Mouse (Mus musculus) intestine, embryonic 14.5 days (tissue): ENCODE measurements around the gene Postn. TPM values are rescaled to one million over a fixed set of nuclear protein-coding genes. Genes with fewer than 3 reads are reported as not detected.

Experiments
- ATAC-seq: fragments of 200-750 bp; cut with Nextera tagmentation; replicated peaks from 2 replicates; pipeline ENCODE4 v1.8.0; 2017; ENCODE audit warnings: low read depth, moderate number of reproducible peaks, moderate TSS enrichment, moderate library complexity; ENCODE audit not compliant: low FRiP score, low TSS enrichment
- DNase-seq: peaks from one replicate; pipeline ENCODE4 v3.0.0-alpha.2; 2018; ENCODE audit warnings: low spot score
- H3K27ac ChIP-seq: fragments of 300-500 bp; sonication (generic); 2 replicates; pipeline ENCODE4 v1.5.1; 2014; ENCODE audit warnings: low read depth, mild to moderate bottlenecking, control low read depth
- H3K27me3 ChIP-seq: fragments of 300-500 bp; sonication (generic); replicated peaks from 2 replicates; pipeline ENCODE4 v1.6.1; 2014; ENCODE audit warnings: low read length, control low read depth; ENCODE audit not compliant: control insufficient read depth, insufficient read depth
- H3K36me3 ChIP-seq: fragments of 300-500 bp; sonication (generic); 2 replicates; pipeline ENCODE4 v1.6.1; 2014; ENCODE audit warnings: low read length, control low read depth; ENCODE audit not compliant: control insufficient read depth, insufficient read depth
- H3K4me1 ChIP-seq: fragments of 300-500 bp; sonication (generic); replicated peaks from 2 replicates; pipeline ENCODE4 v1.6.1; 2014; ENCODE audit warnings: low read length, control low read depth, mixed read lengths; ENCODE audit not compliant: control insufficient read depth, insufficient read depth
- H3K4me2 ChIP-seq: fragments of 300-500 bp; sonication (generic); 2 replicates; pipeline ENCODE4 v1.6.1; 2014; ENCODE audit warnings: low read length
- H3K4me3 ChIP-seq: fragments of 300-500 bp; sonication (generic); 2 replicates; pipeline ENCODE4 v1.5.1; 2014; ENCODE audit warnings: low read depth, low read length, control low read depth, mixed read lengths
- H3K9ac ChIP-seq: fragments of 300-500 bp; sonication (generic); 2 replicates; pipeline ENCODE4 v1.6.1; 2014; ENCODE audit warnings: mild to moderate bottlenecking, low read length
- H3K9me3 ChIP-seq: fragments of 300-500 bp; sonication (generic); 2 replicates; pipeline ENCODE4 v1.6.1; 2016; ENCODE audit warnings: low read length, control low read depth; ENCODE audit not compliant: control insufficient read depth
- WGBS: fragments of 180-500 bp; shearing (Covaris S2); extraction: QIAGEN DNeasy Blood & Tissue Kit; methylation state at CpG from one replicate; pipeline ENCODE4 v1.1.7; 2014; 5-methylcytosine and 5-hydroxymethylcytosine counted together
- polyA plus RNA-seq: library from polyadenylated mRNA; unstranded; fragments of >200 nt; fragmentation: Nextera tagmentation; extraction: Ambion mirVana; gene quantifications from 2 replicates; pipeline ENCODE4 v1.2.1, GENCODE M21; 2014

Postn gene
- polyA plus RNA-seq, result 122 and 160 TPM in 2 replicates

DNA sequence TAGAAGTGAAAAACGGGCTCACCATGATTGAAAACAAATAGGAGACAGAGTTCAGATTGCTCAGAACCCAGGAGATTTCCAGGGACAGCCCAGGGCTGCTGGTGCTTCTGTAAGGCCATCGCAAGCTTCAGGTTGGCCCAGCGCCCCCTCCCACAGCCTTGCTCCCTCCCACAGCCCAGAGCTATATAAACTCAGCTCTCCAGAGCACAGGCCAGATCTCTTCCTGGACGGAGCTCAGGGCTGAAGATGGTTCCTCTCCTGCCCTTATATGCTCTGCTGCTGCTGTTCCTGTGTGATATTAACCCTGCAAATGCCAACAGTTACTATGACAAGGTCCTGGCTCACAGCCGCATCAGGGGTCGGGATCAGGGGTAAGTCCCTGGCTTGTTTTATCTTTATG, at the start of gene Postn:
TSS of gene Postn (plus strand) at position 213 of the 400 bp plus-strand sequence.
- Histone ChIP-seq H3K4me2 (peak within 1 kb of the TSS; percentile 48), H3K27ac (peak within 1 kb of the TSS; percentile 64), H3K4me3 (peak within 1 kb of the TSS; percentile 33), H3K9me3 (no peaks in the 10 kb centered on the region), H3K4me1 (peaks cover 29% of the 10 kb centered on the region; the same call in 1 of the 2 replicates), H3K36me3 (peaks cover 1% of the 10 kb centered on the region; the same call in 1 of the 2 replicates), H3K27me3 (no peaks in the 10 kb centered on the region), H3K9ac (peak within 1 kb of the TSS; percentile 32)
- ATAC-seq (0 out of 2 replicates have a peak, but pooled peaks have one; percentile 61), DNase-seq (peak; percentile 61)
- WGBS, result 11% methylated on average over 6 of the region's 6 CpGs

DNA sequence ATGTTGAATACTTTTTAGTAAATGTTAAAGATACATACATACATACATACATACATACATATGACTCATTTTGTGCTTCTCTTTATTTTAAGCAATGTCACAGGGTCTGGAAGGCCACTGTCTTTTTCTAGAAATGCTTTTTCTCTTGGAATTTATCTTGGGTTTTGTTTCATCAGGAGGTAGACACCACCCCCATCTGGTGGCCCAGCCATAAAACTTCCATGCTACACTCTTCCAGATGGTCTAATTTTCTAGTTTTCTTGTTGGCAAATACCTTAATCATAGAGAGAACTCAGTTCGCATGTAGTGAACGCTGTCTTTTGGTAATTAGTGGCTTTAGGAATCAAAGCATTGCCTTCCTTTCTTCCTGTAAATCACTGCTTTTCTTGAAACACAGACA, 46.9 kb upstream of the Postn start:
- no peak overlapping the region for H3K9ac ChIP-seq
- 74% methylated on average over 2 of the region's 2 CpGs for WGBS
- H3K4me2 ChIP-seq, result no peak overlapping the region
- H3K4me3 ChIP-seq, result no peak overlapping the region
- no peaks in the 10 kb centered on the region for H3K9me3 ChIP-seq
- H3K27me3 ChIP-seq, result no peaks in the 10 kb centered on the region
- H3K27ac ChIP-seq, result no peak overlapping the region
- H3K36me3 ChIP-seq, result no peaks in the 10 kb centered on the region
- H3K4me1 ChIP-seq, result no peaks in the 10 kb centered on the region
- ATAC-seq, result no peak
- no peak for DNase-seq

DNA sequence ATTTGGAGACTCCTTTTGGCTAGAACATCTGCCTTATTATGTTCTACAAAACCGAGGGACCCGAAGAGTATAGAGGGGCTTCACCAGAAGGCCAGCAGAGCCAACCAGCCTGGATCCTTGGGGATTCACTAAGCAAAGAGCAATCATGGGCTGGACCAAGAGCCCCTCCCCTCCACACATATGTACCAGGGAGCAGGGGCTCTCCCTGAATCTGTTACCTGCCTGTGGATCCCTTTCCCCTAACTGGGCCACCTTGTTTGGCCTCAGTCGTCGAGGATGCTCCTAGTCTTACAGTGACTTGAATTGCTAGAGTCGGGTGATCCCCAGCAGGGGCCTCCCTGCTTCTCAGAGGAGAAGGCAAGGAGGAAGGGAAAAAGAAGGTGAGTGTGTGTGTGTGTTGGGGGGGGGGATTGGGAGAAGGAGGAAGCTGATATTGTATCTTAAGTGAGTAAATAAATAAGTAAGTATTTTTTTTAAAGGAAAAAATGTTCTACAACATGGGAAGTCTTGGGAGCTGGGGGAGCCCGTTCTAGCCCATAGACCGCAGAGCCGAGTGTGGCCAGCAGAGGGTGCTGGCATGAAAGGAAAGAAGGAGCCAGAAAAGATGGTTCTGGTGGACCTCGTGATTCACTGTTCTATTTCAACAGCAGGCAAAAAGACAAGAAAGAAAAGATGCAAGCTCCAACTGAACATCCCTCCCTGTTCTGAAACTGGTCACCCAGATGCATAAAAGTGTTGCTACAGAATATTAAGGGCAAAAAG, 7.8 kb upstream of the Postn start:
- H3K36me3 ChIP-seq, result no peaks in the 10 kb centered on the region
- ATAC-seq (0 out of 2 replicates have a peak, but pooled peaks have one; percentile 36), DNase-seq (peak; percentile 78)
- WGBS, result 32% methylated on average over 9 of the region's 9 CpGs
- no peak overlapping the region for H3K9ac ChIP-seq
- no peak overlapping the region for H3K4me3 ChIP-seq
- no peak overlapping the region for H3K27ac ChIP-seq
- no peaks in the 10 kb centered on the region for H3K27me3 ChIP-seq
- peaks cover 2% of the 10 kb centered on the region; the same call in 1 of the 2 replicates for H3K4me1 ChIP-seq
- H3K9me3 ChIP-seq, result no peaks in the 10 kb centered on the region
- H3K4me2 ChIP-seq, result no peak overlapping the region

DNA sequence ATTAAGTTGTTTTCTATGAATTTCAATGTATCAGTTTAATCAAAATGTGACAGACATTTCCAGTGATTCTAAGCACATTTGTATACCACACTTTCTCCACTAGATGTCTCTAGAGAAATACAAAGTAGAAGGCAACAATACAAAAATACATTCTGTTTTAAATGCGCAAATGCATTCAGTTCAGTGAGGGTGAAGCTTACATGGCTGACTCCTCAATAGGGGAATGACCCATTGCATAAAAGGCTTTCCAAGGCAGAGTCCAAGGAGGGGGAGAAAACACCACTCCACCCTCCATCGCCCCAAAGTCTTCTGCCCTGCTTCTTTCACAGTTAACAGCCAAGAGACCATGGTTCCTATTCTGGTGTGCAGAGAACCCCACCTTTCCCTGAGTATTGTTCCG, 3.3 kb upstream of the Postn start:
- Histone ChIP-seq H3K36me3 (no peaks in the 10 kb centered on the region), H3K4me2 (no peak overlapping the region), H3K4me1 (peaks cover 25% of the 10 kb centered on the region; the same call in 1 of the 2 replicates), H3K27ac (no peak overlapping the region), H3K9me3 (no peaks in the 10 kb centered on the region), H3K27me3 (no peaks in the 10 kb centered on the region), H3K9ac (no peak overlapping the region), H3K4me3 (no peak overlapping the region)
- ATAC-seq (no peak), DNase-seq (peak; percentile 65)
- 66% methylated on average over 3 of the region's 3 CpGs for WGBS

DNA sequence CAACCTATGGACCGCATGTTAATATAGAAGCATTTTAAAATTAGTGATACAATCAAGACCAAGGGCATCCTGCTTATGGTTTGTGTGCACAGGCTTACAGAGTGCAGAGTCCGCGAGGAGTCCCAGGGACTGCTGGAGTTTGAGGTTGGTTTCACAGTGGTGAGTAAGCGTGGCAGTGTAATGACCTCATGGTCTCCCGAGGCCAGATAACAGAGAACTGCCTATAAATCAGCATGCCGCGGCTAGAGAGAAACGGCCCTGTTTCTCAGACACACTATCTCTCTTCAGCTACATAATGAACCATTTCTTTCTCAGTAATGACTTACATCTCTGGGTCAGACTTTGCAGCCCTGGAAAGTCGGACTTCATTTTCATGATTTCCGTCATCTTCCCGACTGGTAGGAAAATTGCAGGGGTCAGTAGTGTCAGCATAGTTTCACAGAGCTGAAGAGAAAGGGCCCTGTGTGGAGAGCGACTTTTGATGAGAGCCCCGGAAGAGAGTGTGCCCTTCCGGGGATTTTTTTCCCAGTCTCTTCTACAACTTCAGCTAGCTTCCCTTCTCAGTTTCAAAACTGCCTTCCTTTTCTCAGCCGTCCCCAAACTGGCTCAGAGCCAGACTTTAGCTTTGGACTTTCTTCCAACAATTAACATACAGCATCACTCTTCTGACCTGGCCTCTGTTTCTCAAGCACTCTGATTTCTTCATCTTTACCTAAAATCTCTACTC, 2.3 kb upstream of the Postn start:
- Histone ChIP-seq H3K27ac (peak overlapping the region; percentile 57; the same call in 1 of the 2 replicates), H3K36me3 (no peaks in the 10 kb centered on the region), H3K4me1 (peaks cover 29% of the 10 kb centered on the region; the same call in 1 of the 2 replicates), H3K4me3 (no peak overlapping the region), H3K9ac (no peak overlapping the region), H3K27me3 (no peaks in the 10 kb centered on the region), H3K9me3 (no peaks in the 10 kb centered on the region), H3K4me2 (peak overlapping the region; percentile 38)
- DNase-seq, result peak; percentile 70
- WGBS, result 16% methylated on average over 15 of the region's 15 CpGs
- ATAC-seq, result peak; percentile 90

DNA sequence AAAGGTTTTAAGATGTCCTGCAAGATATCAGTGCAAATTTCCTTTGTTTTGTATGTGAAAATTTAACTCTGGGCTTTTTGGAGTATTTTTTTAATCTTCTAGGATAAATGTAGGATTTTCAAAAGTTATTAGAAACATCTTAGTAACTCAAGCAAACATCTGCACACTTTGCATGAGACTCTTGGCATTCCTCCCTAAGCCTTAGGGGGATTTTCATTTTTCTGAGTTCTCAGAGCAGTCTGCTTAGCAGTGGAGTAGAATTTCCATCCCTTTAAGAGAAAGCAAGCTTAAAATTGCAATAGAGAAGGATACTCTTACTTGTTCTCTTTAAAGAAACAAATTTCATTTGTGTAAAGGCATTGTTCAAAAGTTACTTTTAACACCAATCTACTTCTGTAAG, 747 bp downstream of the Postn start:
- Histone ChIP-seq H3K27ac (no peak overlapping the region), H3K4me2 (peak overlapping the region; percentile 48), H3K4me3 (peak overlapping the region; percentile 33), H3K9ac (peak overlapping the region; percentile 25; the same call in 1 of the 2 replicates), H3K36me3 (peaks cover 8% of the 10 kb centered on the region), H3K4me1 (peaks cover 29% of the 10 kb centered on the region; the same call in 1 of the 2 replicates), H3K9me3 (no peaks in the 10 kb centered on the region), H3K27me3 (no peaks in the 10 kb centered on the region)
- DNase-seq (no peak), ATAC-seq (no peak)

DNA sequence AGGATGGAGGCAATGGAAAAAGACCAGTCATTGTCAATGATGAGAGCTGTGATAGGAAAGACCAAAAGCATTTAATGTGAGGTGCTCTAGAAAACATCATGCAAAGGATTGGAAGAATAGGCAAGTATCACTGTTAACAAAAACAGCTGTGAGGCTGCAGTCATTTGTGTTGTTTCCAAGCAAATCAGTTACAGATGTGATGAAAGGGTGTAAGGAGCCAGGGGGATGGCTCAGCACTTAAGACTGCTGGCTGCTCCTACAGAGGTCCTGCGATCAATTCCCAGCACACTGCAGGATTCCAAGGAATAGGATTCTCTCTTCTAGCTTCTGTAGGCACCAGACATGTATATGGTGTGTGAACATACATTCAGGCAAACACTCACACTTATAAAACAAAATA, 10.1 kb downstream of the Postn start:
- no peaks in the 10 kb centered on the region for H3K27me3 ChIP-seq

DNA sequence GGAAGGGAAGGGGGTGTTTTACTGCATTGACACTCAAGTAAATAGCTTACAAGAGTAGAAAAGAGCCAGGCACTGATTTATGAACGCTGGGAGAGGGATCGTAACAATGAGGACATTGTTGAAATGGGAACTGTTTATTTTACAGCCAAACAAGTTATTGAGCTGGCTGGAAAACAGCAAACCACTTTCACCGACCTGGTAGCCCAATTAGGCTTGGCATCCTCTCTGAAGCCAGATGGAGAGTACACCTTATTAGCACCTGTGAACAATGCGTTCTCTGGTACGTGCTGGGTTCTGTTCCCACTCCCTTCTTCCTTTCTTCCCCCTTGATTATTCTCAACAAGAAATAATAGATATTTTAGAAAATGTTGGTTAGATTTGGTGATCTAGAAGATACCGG, 11.7 kb downstream of the Postn start:
- Histone ChIP-seq H3K36me3 (peaks cover 44% of the 10 kb centered on the region), H3K4me3 (no peak overlapping the region), H3K4me1 (peaks cover 3% of the 10 kb centered on the region; the same call in 1 of the 2 replicates), H3K27ac (no peak overlapping the region), H3K9ac (no peak overlapping the region), H3K27me3 (no peaks in the 10 kb centered on the region), H3K4me2 (no peak overlapping the region), H3K9me3 (no peaks in the 10 kb centered on the region)
- ATAC-seq (no peak), DNase-seq (no peak)
- 66% methylated on average over 6 of the region's 6 CpGs for WGBS

More for the DNA sequence above, 10.1 kb downstream of the Postn start:
- ATAC-seq (no peak), DNase-seq (no peak)
- Histone ChIP-seq H3K4me3 (no peak overlapping the region), H3K4me2 (no peak overlapping the region), H3K4me1 (peaks cover 3% of the 10 kb centered on the region; the same call in 1 of the 2 replicates), H3K36me3 (peaks cover 40% of the 10 kb centered on the region), H3K9ac (no peak overlapping the region), H3K9me3 (no peaks in the 10 kb centered on the region), H3K27ac (no peak overlapping the region)
- WGBS, result 100% methylated on average over 1 of the region's 1 CpGs
